Mouse (Mus musculus) adrenal gland (tissue): ENCODE data around the gene Ankrd52.

ENCODE experiments used
- intact Hi-C: fragments of 180-260 bp; cut with DNase I; formaldehyde crosslinking; loops from one replicate; pipeline ENCODE4 v1.15.1; 2025
- microRNA-seq, 2 experiments: library from miRNA; unstranded; fragments of <30 nt; microRNA quantifications; one replicate each; pipeline ENCODE4; 2019

The Ankrd52 gene

GRCm38 (mm10) chr10:128434681-128435080 is 57.8 kb downstream of the Ankrd52 start:
- intact Hi-C loops = no loop called here

GRCm38 (mm10) chr10:128435186-128435823 is 58.4 kb downstream of the Ankrd52 start:
- intact Hi-C loops = no loop called here

- intact Hi-C loops = no loop called here
Observed at GRCm38 (mm10) chr10:128435873-128436272, 59.0 kb downstream of the Ankrd52 start.

- intact Hi-C loops = no loop called here
Observed at GRCm38 (mm10) chr10:128436376-128436775, 59.5 kb downstream of the Ankrd52 start.

GRCm38 (mm10) chr10:128438675-128439279 is 61.9 kb downstream of the Ankrd52 start:
- intact Hi-C loops = no loop called here

GRCm38 (mm10) chr10:128440407-128440806 is 63.5 kb downstream of the Ankrd52 start:
- intact Hi-C loops = loop anchor here (5.0 kb wide), 2 partner anchors 33 to 63 kb away; partner anchors contain the start of gene Ankrd52

- intact Hi-C loops = loop anchor here (5.0 kb wide), 2 partner anchors 34 to 64 kb away; partner anchors contain the start of gene Ankrd52
Observed at GRCm38 (mm10) chr10:128441324-128442119, 64.6 kb downstream of the Ankrd52 start.

GRCm38 (mm10) chr10:128442718-128443117 is 65.8 kb downstream of the Ankrd52 start:
- intact Hi-C loops = loop anchor here (5.0 kb wide), 2 partner anchors 35 to 65 kb away; partner anchors contain the start of gene Ankrd52

- intact Hi-C loops = loop anchor here (5.0 kb wide), 2 partner anchors 37 to 67 kb away; partner anchors contain the start of gene Ankrd52
Observed at GRCm38 (mm10) chr10:128444354-128444753, 67.4 kb downstream of the Ankrd52 start.

GRCm38 (mm10) chr10:128445407-128445806 is 68.5 kb downstream of the Ankrd52 start:
- intact Hi-C loops = no loop called here

- intact Hi-C loops = loop anchor here (5.0 kb wide), 1 partner anchor 39 kb away; the partner anchor contains the start of genes Nabp2 and Rnf41
Observed at GRCm38 (mm10) chr10:128451014-128451413, 74.1 kb downstream of the Ankrd52 start.

- intact Hi-C loops = loop anchor here (5.0 kb wide), 1 partner anchor 42 kb away; the partner anchor contains the start of genes Nabp2 and Rnf41
Observed at GRCm38 (mm10) chr10:128454471-128454870, 77.6 kb downstream of the Ankrd52 start.

- intact Hi-C loops = loop anchor here (5.0 kb wide), 2 partner anchors 37 to 118 kb away; partner anchors contain the start of genes Cs and Myl6
Observed at GRCm38 (mm10) chr10:128455280-128455679, 78.4 kb downstream of the Ankrd52 start.

GRCm38 (mm10) chr10:128457676-128458075 is 80.8 kb downstream of the Ankrd52 start:
- intact Hi-C loops = loop anchor here (2.0 to 5.0 kb wide), 3 partner anchors 35 to 120 kb away; partner anchors contain the start of genes Cs and Myl6

Small RNAs within 50 kb of the gene (microRNA-seq; reads per million reads assigned to microRNA genes)
- gene Gm25361 (0 reads per million in 2 experiments), gene Gm26308 (0 reads per million in 2 experiments), gene Mir6914 (0.12 to 0.23 reads per million in 2 experiments), gene Mir6915 (0.23 to 0.99 reads per million in 2 experiments), gene Mir8105 (0.57 to 0.62 reads per million in 2 experiments)
